Mouse (Mus musculus) 3134 (cell line): ENCODE data around the gene Acot7.

ENCODE experiments used
- DNase-seq: peaks from one replicate; pipeline ENCODE4 v3.0.0-alpha.2; 2011; ENCODE audit warnings: low spot score; ENCODE audit not compliant: insufficient read length; ENCODE audit errors: extremely low read depth

Acot7 gene

GRCm38 (mm10) chr4:152271334-152271733, 93.4 kb downstream of the Acot7 start:
- DNase-seq: no peak

- DNase-seq: no peak
Measured at GRCm38 (mm10) chr4:152272006-152272405, 94.1 kb downstream of the Acot7 start.

GRCm38 (mm10) chr4:152272449-152273049, 94.6 kb downstream of the Acot7 start:
- peak; percentile 48 for DNase-seq

GRCm38 (mm10) chr4:152273191-152273590, 95.3 kb downstream of the Acot7 start:
- no peak for DNase-seq

GRCm38 (mm10) chr4:152273621-152274236, 95.8 kb downstream of the Acot7 start, which contains the start of gene Gpr153:
Gene Gpr153 (plus strand): TSS chr4:152274232.
- peak; percentile 51 for DNase-seq

- peak; percentile 62 for DNase-seq
Measured at GRCm38 (mm10) chr4:152274681-152275131, 96.8 kb downstream of the Acot7 start.

- DNase-seq: no peak
Measured at GRCm38 (mm10) chr4:152276389-152277347, 98.7 kb downstream of the Acot7 start.

- no peak for DNase-seq
Measured at GRCm38 (mm10) chr4:152277916-152278315, 100.0 kb downstream of the Acot7 start.

GRCm38 (mm10) chr4:152278986-152279385, 101.1 kb downstream of the Acot7 start:
- DNase-seq: no peak

GRCm38 (mm10) chr4:152281601-152282000, 103.7 kb downstream of the Acot7 start:
- no peak for DNase-seq

GRCm38 (mm10) chr4:152282721-152283120, 104.8 kb downstream of the Acot7 start:
- DNase-seq: no peak

GRCm38 (mm10) chr4:152283186-152283950, 105.4 kb downstream of the Acot7 start:
- no peak for DNase-seq

- no peak for DNase-seq
Measured at GRCm38 (mm10) chr4:152285505-152285904, 107.6 kb downstream of the Acot7 start.

GRCm38 (mm10) chr4:152286183-152286582, 108.2 kb downstream of the Acot7 start:
- no peak for DNase-seq

GRCm38 (mm10) chr4:152286887-152287286, 109.0 kb downstream of the Acot7 start:
- DNase-seq: no peak

- no peak for DNase-seq
Measured at GRCm38 (mm10) chr4:152287317-152288120, 109.6 kb downstream of the Acot7 start.

- DNase-seq: no peak
Measured at GRCm38 (mm10) chr4:152288398-152288945, 110.5 kb downstream of the Acot7 start.

GRCm38 (mm10) chr4:152290385-152290784, 112.5 kb downstream of the Acot7 start:
- DNase-seq: no peak

GRCm38 (mm10) chr4:152290991-152291390, 113.1 kb downstream of the Acot7 start:
- no peak for DNase-seq
